Mouse (Mus musculus) cortical plate, adult 2 months (tissue): ENCODE results near the gene Selenon.

Experiments
- CTCF ChIP-seq: fragments of 200-500 bp; IDR thresholded peaks from 2 replicates; pipeline ENCODE4 v1.5.1; 2011; ENCODE audit warnings: mild to moderate bottlenecking, control low read depth, low read length; ENCODE audit not compliant: insufficient read depth; ENCODE audit errors: extremely low read depth
- POLR2A ChIP-seq: fragments of 200-500 bp; IDR thresholded peaks from 2 replicates; pipeline ENCODE4 v1.6.1; 2011; ENCODE audit warnings: mild to moderate bottlenecking, low read length, control low read depth; ENCODE audit not compliant: insufficient read depth; ENCODE audit errors: extremely low read depth

DNA sequence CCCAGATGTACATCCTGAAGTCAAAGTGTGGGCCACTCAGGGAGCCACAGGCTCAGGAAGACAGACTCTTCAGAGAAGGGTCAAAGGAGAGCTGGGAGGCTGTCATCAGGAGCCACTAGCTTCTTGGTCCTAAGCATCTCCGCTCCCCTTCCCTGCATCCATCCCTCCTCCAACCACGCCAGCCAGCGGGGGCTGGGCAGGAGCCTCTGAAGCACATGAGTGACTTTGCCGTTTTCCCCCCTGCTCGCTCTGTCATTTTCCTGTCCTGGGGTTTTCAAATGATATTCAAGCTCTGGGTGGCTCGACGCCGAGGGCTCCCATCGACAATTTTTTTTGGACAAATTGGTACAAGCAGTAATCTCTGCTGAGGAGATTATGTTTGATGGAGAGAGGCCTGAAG is 37.8 kb upstream of the Selenon start:
- TF ChIP-seq POLR2A (no peak), CTCF (no peak)
